Mouse (Mus musculus) left cerebral cortex, adult 9 months (tissue): ENCODE data around the gene Btaf1.
A peak's percentile ranks its signal among the peaks of the same experiment; 100 is the strongest.
"Not testable (repeated sequence)": the region's sequence is repeated elsewhere in the genome, so short reads cannot be mapped to it uniquely, and the experiment has no call there.

Source experiments
- DNase-seq, 2 experiments: peaks; one replicate each; pipeline ENCODE4 v3.0.0; 2022; ENCODE audit warnings: low spot score in 2 of 2

Gene Btaf1

GRCm38 (mm10) chr19:36922015-36922414 is 3.9 kb upstream of the Btaf1 start:
- DNase-seq: no peak

- DNase-seq: no peak
These were observed 2.9 kb upstream of the Btaf1 start for GRCm38 (mm10) chr19:36922936-36923335.

GRCm38 (mm10) chr19:36926553-36927236 is 816 bp downstream of the Btaf1 start:
- no peak for DNase-seq

GRCm38 (mm10) chr19:36927800-36928361 is 2.0 kb downstream of the Btaf1 start:
- no peak for DNase-seq

- DNase-seq: no peak
These were observed 3.9 kb downstream of the Btaf1 start for GRCm38 (mm10) chr19:36929816-36930215.

GRCm38 (mm10) chr19:36932097-36932496 is 6.2 kb downstream of the Btaf1 start:
- no peak for DNase-seq

- no peak for DNase-seq
These were observed 6.7 kb downstream of the Btaf1 start for GRCm38 (mm10) chr19:36932613-36933012.

GRCm38 (mm10) chr19:36936285-36936684 is 10.4 kb downstream of the Btaf1 start:
- no peak for DNase-seq

GRCm38 (mm10) chr19:36938008-36938407 is 12.1 kb downstream of the Btaf1 start:
- DNase-seq: no peak

- no peak for DNase-seq
These were observed 14.2 kb downstream of the Btaf1 start for GRCm38 (mm10) chr19:36940064-36940463.

- DNase-seq: no peak
These were observed 27.8 kb downstream of the Btaf1 start for GRCm38 (mm10) chr19:36953637-36954206.

- DNase-seq: no peak
These were observed 32.5 kb downstream of the Btaf1 start for GRCm38 (mm10) chr19:36958331-36958730.

- no peak for DNase-seq
These were observed 35.4 kb downstream of the Btaf1 start for GRCm38 (mm10) chr19:36961320-36961719.

- DNase-seq: not testable (repeated sequence)
These were observed 36.8 kb downstream of the Btaf1 start for GRCm38 (mm10) chr19:36962544-36963260.

GRCm38 (mm10) chr19:37004557-37004956 is 78.7 kb downstream of the Btaf1 start:
- no peak for DNase-seq

GRCm38 (mm10) chr19:37009878-37010281 is 84.0 kb downstream of the Btaf1 start:
- DNase-seq: no peak

- DNase-seq: no peak
These were observed 87.6 kb downstream of the Btaf1 start for GRCm38 (mm10) chr19:37013461-37013860.

- no peak for DNase-seq
These were observed 88.5 kb downstream of the Btaf1 start for GRCm38 (mm10) chr19:37014173-37014939.

GRCm38 (mm10) chr19:37016890-37017289 is 91.0 kb downstream of the Btaf1 start:
- DNase-seq: no peak

- DNase-seq: peak in 1 of 2 experiments; percentile 46
These were observed 92.5 kb downstream of the Btaf1 start for GRCm38 (mm10) chr19:37018411-37018810.

GRCm38 (mm10) chr19:37018931-37019330 is 93.1 kb downstream of the Btaf1 start:
- DNase-seq: no peak

GRCm38 (mm10) chr19:37020531-37020930 is 94.7 kb downstream of the Btaf1 start:
- DNase-seq: no peak
